In genomic region chr6:97289838-97290237, GRCm38 (mm10) we compare ENCODE assay signal across 32 mouse cellular contexts. TPM values are rescaled to one million over a fixed set of nuclear protein-coding genes. Genes with fewer than 3 reads are reported as not detected.
"Had no signal": no experiment of that assay in that cellular context is flagged by ENCODE, and none has a peak within 500 bp of the region (broad histone marks: within the 10 kb centered on the region; RNA-seq: fewer than 3 reads in every experiment).

No protein-coding gene starts in this region.

- H3K9me3 ChIP-seq: heart, embryonic 10.5 days; heart, embryonic 12.5 days; hindbrain, embryonic 10.5 days; hindbrain, embryonic 12.5 days; kidney, embryonic 15.5 days; limb, embryonic 13.5 days; limb, embryonic 15.5 days; liver, embryonic 13.5 days had no signal

- ATAC-seq: hindbrain, embryonic 16.5 days; intestine, embryonic 16.5 days had no signal

- H3K27me3 ChIP-seq: heart, embryonic 12.5 days; hindbrain, embryonic 12.5 days; kidney, embryonic 15.5 days; limb, embryonic 13.5 days; limb, embryonic 15.5 days; liver, embryonic 13.5 days had no signal

- H3K4me3 ChIP-seq: gastrocnemius, adult 2 months; heart, embryonic 10.5 days; heart, embryonic 12.5 days; hindbrain, embryonic 10.5 days; hindbrain, embryonic 12.5 days; kidney, embryonic 15.5 days; limb, embryonic 13.5 days; limb, embryonic 15.5 days; liver, embryonic 13.5 days had no signal

- H3K36me3 ChIP-seq: limb, embryonic 15.5 days had no signal

- H3K4me2 ChIP-seq: heart, embryonic 12.5 days; hindbrain, embryonic 12.5 days; hindbrain, embryonic 14.5 days; kidney, embryonic 15.5 days; limb, embryonic 13.5 days; limb, embryonic 15.5 days; liver, embryonic 13.5 days had no signal

- DNase-seq: gastrocnemius, adult 2 months; gastrocnemius, postnatal 10 days; gastrocnemius, postnatal 25 days; heart, adult 18-20 months; heart, postnatal 10 days; heart, postnatal 4 days; kidney, adult 11 months; kidney, adult 2 months; kidney, adult 9 months; kidney, postnatal 14 days; kidney, postnatal 36 days; layer of hippocampus, adult 9-11 months; layer of hippocampus, postnatal 36 days; left cerebral cortex, postnatal 4 days; liver, embryonic 13.5 days had no signal

- H3K27ac ChIP-seq: gastrocnemius, adult 2 months; heart, embryonic 10.5 days; hindbrain, embryonic 10.5 days; hindbrain, embryonic 12.5 days; hindbrain, embryonic 14.5 days; kidney, embryonic 15.5 days; kidney, postnatal 0 days; limb, embryonic 13.5 days; limb, embryonic 15.5 days had no signal

- H3K9ac ChIP-seq: heart, embryonic 12.5 days; hindbrain, embryonic 12.5 days; hindbrain, embryonic 14.5 days; kidney, embryonic 15.5 days; limb, embryonic 13.5 days; limb, embryonic 15.5 days; liver, embryonic 13.5 days had no signal

RNA-seq across cellular contexts. Expression of gene Lmod3, which starts 37.3 kb away (rescaled TPM):
- total RNA-seq: granulocyte monocyte progenitor cell, adult 5-6 weeks; layer of hippocampus, adult 18-20 months; layer of hippocampus, postnatal 14 days; layer of hippocampus, postnatal 36 days; left cerebral cortex, adult 18-20 months; left cerebral cortex, postnatal 25 days had no signal
- polyA plus RNA-seq: frontal cortex, adult 2 months; hindbrain, embryonic 10.5 days; hindbrain, embryonic 14.5 days; hindbrain, embryonic 16.5 days had no signal
